Mouse (Mus musculus): ENCODE measurements at regions not wholly inside any gene's neighbourhood (a gene's known extent, or its start where the extent isn't known, plus 50 kb on each side); places are given as distances from the start of the nearest gene placed in this dataset.

GRCm38 (mm10) chr3:70215195-70215594 is 207.8 kb downstream of the Otol1 start:
- no peak for DNase-seq (ENCODE audit: low read depth, low spot score)

- no peak for DNase-seq (ENCODE audit: low read depth, low spot score)
Observed at GRCm38 (mm10) chr3:70216096-70216495, 208.7 kb downstream of the Otol1 start.

- DNase-seq (ENCODE audit: low read depth, low spot score): no peak
Observed at GRCm38 (mm10) chr3:70218757-70219360, 211.4 kb downstream of the Otol1 start.

- DNase-seq (ENCODE audit: low read depth, low spot score): no peak
Observed at GRCm38 (mm10) chr3:70223443-70224065, 216.1 kb downstream of the Otol1 start.

- no peak for DNase-seq (ENCODE audit: low read depth, low spot score)
Observed at GRCm38 (mm10) chr3:70224846-70225245, 217.4 kb downstream of the Otol1 start.

GRCm38 (mm10) chr3:70227165-70227564 is 219.8 kb downstream of the Otol1 start:
- no peak for DNase-seq (ENCODE audit: low read depth, low spot score)

- DNase-seq (ENCODE audit: low read depth, low spot score): no peak
Observed at GRCm38 (mm10) chr3:70248655-70249054, 241.2 kb downstream of the Otol1 start.

GRCm38 (mm10) chr3:70249922-70250321 is 242.5 kb downstream of the Otol1 start:
- DNase-seq (ENCODE audit: low read depth, low spot score): no peak

GRCm38 (mm10) chr3:70250733-70251132 is 243.3 kb downstream of the Otol1 start:
- no peak for DNase-seq (ENCODE audit: low read depth, low spot score)

- DNase-seq (ENCODE audit: low read depth, low spot score): no peak
Observed at GRCm38 (mm10) chr3:70263318-70263717, 255.9 kb downstream of the Otol1 start.

- DNase-seq (ENCODE audit: low read depth, low spot score): no peak
Observed at GRCm38 (mm10) chr3:70288590-70289388, 281.4 kb downstream of the Otol1 start.

GRCm38 (mm10) chr3:70307556-70307955 is 300.1 kb downstream of the Otol1 start:
- DNase-seq (ENCODE audit: low read depth, low spot score): no peak

GRCm38 (mm10) chr3:70308061-70308461 is 300.6 kb downstream of the Otol1 start:
- DNase-seq (ENCODE audit: low read depth, low spot score): no peak

- DNase-seq (ENCODE audit: low read depth, low spot score): no peak
Observed at GRCm38 (mm10) chr3:70309304-70309703, 301.9 kb downstream of the Otol1 start.

GRCm38 (mm10) chr3:70311055-70311454 is 303.6 kb downstream of the Otol1 start:
- no peak for DNase-seq (ENCODE audit: low read depth, low spot score)

- no peak for DNase-seq (ENCODE audit: low read depth, low spot score)
Observed at GRCm38 (mm10) chr3:70312034-70312433, 304.6 kb downstream of the Otol1 start.

- no peak for DNase-seq (ENCODE audit: low read depth, low spot score)
Observed at GRCm38 (mm10) chr3:70313119-70313868, 305.9 kb downstream of the Otol1 start.

GRCm38 (mm10) chr3:70314239-70314638 is 306.8 kb downstream of the Otol1 start:
- no peak for DNase-seq (ENCODE audit: low read depth, low spot score)

GRCm38 (mm10) chr3:70318377-70318776 is 311.0 kb downstream of the Otol1 start:
- DNase-seq (ENCODE audit: low read depth, low spot score): no peak

- no peak for DNase-seq (ENCODE audit: low read depth, low spot score)
Observed at GRCm38 (mm10) chr3:70319139-70319538, 311.7 kb downstream of the Otol1 start.

GRCm38 (mm10) chr3:70321161-70321657 is 313.8 kb downstream of the Otol1 start:
- DNase-seq (ENCODE audit: low read depth, low spot score): no peak

- DNase-seq (ENCODE audit: low read depth, low spot score): no peak
Observed at GRCm38 (mm10) chr3:70324692-70325091, 317.3 kb downstream of the Otol1 start.
